Mouse (Mus musculus) ES-Bruce4 (cell line): ENCODE measurements around the gene S100pbp. TPM values are rescaled to one million over a fixed set of nuclear protein-coding genes. Genes with fewer than 3 reads are reported as not detected.

Experiments
- H3K27ac ChIP-seq: 2 replicates; pipeline ENCODE4 v1.5.1; 2012; ENCODE audit warnings: low read length, inconsistent platforms; ENCODE audit not compliant: insufficient read depth
- H3K27me3 ChIP-seq: 2 replicates; pipeline ENCODE4 v1.6.1; 2012; ENCODE audit warnings: mild to moderate bottlenecking, low read length, inconsistent platforms; ENCODE audit not compliant: control insufficient read depth, poor library complexity, insufficient read depth, severe bottlenecking
- H3K36me3 ChIP-seq: 2 replicates; pipeline ENCODE4 v1.6.1; 2012; ENCODE audit warnings: inconsistent platforms, mild to moderate bottlenecking, low read length, moderate library complexity; ENCODE audit not compliant: control insufficient read depth, poor library complexity, insufficient read depth, severe bottlenecking
- H3K4me1 ChIP-seq: one replicate; pipeline ENCODE4 v1.8.1; 2011; ENCODE audit warnings: low read length; ENCODE audit not compliant: control insufficient read depth, insufficient read depth
- H3K4me3 ChIP-seq: 2 replicates; pipeline ENCODE4 v1.5.1; 2011; ENCODE audit warnings: low read depth, mild to moderate bottlenecking, low read length
- H3K9ac ChIP-seq: 2 replicates; pipeline ENCODE4 v1.6.1; 2012; ENCODE audit warnings: low read depth, mild to moderate bottlenecking, inconsistent platforms; ENCODE audit not compliant: poor library complexity, severe bottlenecking
- H3K9me3 ChIP-seq: replicated peaks from 2 replicates; pipeline ENCODE4 v1.6.1; 2012; ENCODE audit warnings: mild to moderate bottlenecking, low read length, inconsistent platforms; ENCODE audit not compliant: control insufficient read depth, poor library complexity, insufficient read depth, severe bottlenecking
- CTCF ChIP-seq: IDR thresholded peaks from one replicate; pipeline ENCODE4 v1.8.1; 2011; ENCODE audit warnings: low read depth, low read length
- EP300 ChIP-seq: IDR thresholded peaks from 2 replicates; pipeline ENCODE4 v1.6.1; 2011; ENCODE audit warnings: low read depth, low read length; ENCODE audit not compliant: insufficient read depth
- POLR2A ChIP-seq: IDR thresholded peaks from one replicate; pipeline ENCODE4 v1.8.1; 2011; ENCODE audit warnings: low read length; ENCODE audit not compliant: insufficient read depth
- polyA plus RNA-seq: library from polyadenylated mRNA; stranded (reverse); fragments of >200 nt; gene quantifications from 2 replicates; pipeline ENCODE4 v1.2.4, GENCODE M21; 2011; ENCODE audit warnings: low read depth; ENCODE audit not compliant: missing spikeins, insufficient read depth, insufficient read length

S100pbp gene
- polyA plus RNA-seq, 1 experiment: 83.5 TPM

DNA sequence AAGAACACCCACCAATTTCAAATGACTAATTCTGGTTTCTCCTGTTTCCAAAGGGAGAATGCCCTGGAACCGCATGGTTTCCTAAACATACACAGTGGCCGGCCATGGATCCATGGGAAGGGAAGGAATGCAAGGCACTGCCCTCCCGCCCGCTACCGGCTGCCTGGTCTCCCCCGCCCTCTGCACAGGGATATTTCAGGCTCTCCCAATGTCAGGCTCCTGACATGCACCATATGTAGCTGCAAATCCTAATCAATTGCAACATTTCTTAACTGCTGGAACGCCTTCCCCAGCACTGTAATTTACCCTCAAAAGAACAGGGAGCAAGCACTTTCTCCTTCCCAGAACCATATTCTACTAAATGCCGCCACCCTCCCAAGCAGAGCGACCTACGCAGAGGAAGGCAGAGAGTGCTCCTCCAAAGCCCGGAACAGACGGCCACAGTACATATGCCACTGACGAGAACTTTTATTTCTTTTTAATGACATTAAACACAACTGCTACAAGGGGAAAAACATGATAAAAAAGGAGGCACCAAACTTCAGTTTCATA, 41.9 kb downstream of the S100pbp start:
- H3K4me3 ChIP-seq: no peak overlapping the region
- TF ChIP-seq POLR2A (no peak), EP300 (no peak), CTCF (no peak)
- H3K27me3 ChIP-seq: no peaks in the 10 kb centered on the region
- H3K27ac ChIP-seq: no peak overlapping the region
- H3K36me3 ChIP-seq: peaks cover 7% of the 10 kb centered on the region
- H3K4me1 ChIP-seq: no peaks in the 10 kb centered on the region
- no peak overlapping the region for H3K9ac ChIP-seq
- H3K9me3 ChIP-seq: no peaks in the 10 kb centered on the region

DNA sequence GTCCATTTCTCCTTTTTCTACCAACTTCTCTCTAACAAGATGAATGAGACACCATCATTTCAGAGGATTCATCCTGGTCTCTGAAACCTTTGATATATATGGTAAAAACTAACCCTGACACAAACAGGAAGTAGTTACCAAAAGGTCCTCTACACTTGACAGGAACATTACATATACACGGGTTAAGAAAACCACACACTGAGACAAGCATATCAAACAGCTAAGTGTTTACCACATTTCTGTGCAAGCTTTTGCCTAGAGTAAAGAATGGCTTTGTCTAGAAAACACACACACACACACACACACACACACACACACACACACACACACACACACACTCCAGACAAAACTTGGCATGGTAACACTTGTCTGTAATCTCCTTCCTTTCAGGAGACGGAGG, 43.1 kb downstream of the S100pbp start:
- Histone ChIP-seq H3K27ac (no peak overlapping the region), H3K4me3 (no peak overlapping the region), H3K9ac (no peak overlapping the region), H3K36me3 (peaks cover 4% of the 10 kb centered on the region; the same call in 1 of the 2 replicates), H3K9me3 (no peaks in the 10 kb centered on the region), H3K27me3 (no peaks in the 10 kb centered on the region), H3K4me1 (no peaks in the 10 kb centered on the region)
- TF ChIP-seq CTCF (no peak), POLR2A (no peak), EP300 (no peak)

DNA sequence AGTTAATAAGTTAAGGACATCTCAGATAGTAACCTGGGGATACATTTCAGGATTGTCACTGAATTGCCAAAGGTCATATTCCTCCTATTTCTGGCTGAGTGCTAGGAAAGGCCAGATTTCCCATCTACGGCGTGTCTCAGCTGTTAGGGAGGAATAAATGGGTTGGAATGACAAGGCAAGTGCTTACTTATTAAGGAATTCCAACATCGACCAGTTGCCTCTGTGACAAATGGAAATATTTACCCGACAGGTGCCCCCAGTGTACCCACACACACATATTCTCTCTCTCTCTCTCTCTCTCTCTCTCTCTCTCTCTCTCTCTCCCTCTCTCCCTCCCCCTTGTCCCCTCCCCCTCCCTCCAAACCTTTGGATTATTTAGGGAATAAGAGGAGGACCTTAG, 43.6 kb downstream of the S100pbp start:
- Histone ChIP-seq H3K36me3 (peaks cover 4% of the 10 kb centered on the region; the same call in 1 of the 2 replicates), H3K4me1 (no peaks in the 10 kb centered on the region), H3K27me3 (no peaks in the 10 kb centered on the region), H3K9me3 (no peaks in the 10 kb centered on the region), H3K27ac (no peak overlapping the region), H3K9ac (no peak overlapping the region), H3K4me3 (no peak overlapping the region)
- TF ChIP-seq CTCF: no peak
- no peak for TF ChIP-seq POLR2A
- TF ChIP-seq EP300: no peak

DNA sequence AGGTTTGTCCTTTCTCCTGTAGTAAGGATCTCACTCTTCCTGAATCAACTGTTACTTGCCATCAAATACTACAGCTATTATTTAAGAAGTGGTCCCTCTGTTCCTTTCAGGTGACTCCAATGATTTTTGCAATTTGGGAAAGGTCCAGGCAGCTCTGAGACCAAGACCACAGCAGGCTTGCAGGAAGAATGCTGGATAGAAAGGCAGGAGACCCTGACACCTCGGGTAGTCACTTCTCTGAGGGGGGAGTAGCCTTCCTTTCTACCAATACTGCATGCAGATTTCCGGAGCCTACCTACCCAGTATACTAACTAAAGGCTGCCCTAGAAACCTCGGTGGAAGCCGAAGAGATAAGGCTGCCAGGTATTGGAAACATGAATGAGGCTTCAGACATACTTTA, 44.1 kb downstream of the S100pbp start:
- TF ChIP-seq CTCF (no peak), POLR2A (no peak), EP300 (no peak)
- Histone ChIP-seq H3K27ac (no peak overlapping the region), H3K27me3 (no peaks in the 10 kb centered on the region), H3K9ac (no peak overlapping the region), H3K9me3 (no peaks in the 10 kb centered on the region), H3K4me3 (no peak overlapping the region), H3K36me3 (peaks cover 4% of the 10 kb centered on the region; the same call in 1 of the 2 replicates), H3K4me1 (no peaks in the 10 kb centered on the region)

DNA sequence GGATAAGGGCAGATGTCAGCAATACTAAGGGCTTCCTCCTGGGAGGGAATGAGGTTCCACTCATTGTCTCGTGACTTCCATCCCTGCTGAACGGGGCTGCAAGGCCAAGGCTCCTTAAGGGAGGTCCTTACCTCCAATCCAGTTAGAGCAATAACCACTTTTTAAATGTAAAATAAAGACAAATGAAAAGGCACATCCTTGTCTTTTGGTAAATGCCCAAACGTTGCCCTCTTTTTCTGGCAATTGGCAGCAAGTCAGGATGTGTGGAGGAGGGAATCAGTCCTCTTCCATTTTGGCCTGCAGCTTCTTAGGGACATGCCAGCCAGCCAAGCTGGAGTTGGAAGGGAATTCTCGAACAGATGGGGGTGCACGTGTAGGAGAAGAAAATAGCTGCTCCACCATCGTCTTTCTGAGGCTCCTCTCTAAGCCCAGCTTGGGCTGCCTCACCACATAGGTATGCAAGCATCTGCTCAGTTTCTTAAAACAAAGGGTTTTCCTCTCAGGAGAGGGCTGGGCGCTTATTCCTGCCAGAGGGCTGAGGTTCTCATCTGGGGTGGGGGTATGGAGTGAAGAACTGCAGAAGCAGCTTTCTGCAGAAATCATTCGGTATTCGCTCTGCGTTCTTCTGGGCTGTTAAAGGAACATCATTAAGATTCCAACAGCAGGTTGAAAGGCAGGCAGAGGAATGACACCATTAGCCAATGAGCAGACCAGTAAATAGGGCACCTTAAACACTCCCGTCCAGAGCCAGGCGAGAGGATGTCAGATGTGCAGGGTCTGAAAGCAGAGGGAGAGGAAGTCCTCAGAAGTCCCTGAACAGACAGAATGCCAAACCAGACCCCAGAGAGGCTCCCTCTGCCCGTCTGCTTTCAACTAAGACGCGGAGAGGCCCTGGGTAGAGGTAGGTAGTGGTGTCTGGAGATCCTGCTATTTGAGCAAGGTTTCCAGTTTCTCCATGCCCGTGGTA, 44.8 kb downstream of the S100pbp start:
- Histone ChIP-seq H3K9ac (no peak overlapping the region), H3K27ac (no peak overlapping the region), H3K27me3 (no peaks in the 10 kb centered on the region)

DNA sequence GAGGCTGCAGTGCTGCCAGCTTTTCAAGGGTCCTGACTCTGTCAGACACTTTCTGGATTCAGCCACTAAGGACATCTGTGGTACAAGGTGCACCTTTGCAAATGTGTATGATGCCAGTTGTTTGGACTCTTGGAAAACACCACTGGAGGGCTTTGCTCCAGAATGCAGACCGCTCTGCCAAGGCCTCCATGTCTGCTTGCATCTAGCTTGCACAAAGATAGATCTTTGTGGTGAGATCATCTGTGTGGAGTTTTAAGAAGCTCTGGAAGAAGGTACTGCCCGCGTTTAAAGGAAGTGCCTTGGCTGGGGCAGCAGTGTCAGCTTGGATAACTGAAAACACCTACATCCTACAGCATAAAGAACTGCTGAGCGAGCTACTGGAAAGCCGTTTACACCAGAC, 46.0 kb downstream of the S100pbp start:
- no peak for TF ChIP-seq EP300
- TF ChIP-seq CTCF: no peak
- no peak for TF ChIP-seq POLR2A
- Histone ChIP-seq H3K4me3 (no peak overlapping the region), H3K27me3 (no peaks in the 10 kb centered on the region), H3K9ac (no peak overlapping the region), H3K4me1 (no peaks in the 10 kb centered on the region), H3K9me3 (no peaks in the 10 kb centered on the region), H3K36me3 (no peaks in the 10 kb centered on the region), H3K27ac (no peak overlapping the region)

More for the DNA sequence above, 44.8 kb downstream of the S100pbp start:
- Histone ChIP-seq H3K4me1 (no peaks in the 10 kb centered on the region), H3K36me3 (peaks cover under 1% of the 10 kb centered on the region; the same call in 1 of the 2 replicates), H3K9me3 (no peaks in the 10 kb centered on the region), H3K4me3 (no peak overlapping the region)
- TF ChIP-seq CTCF (no peak), EP300 (no peak), POLR2A (no peak)
